Mouse (Mus musculus) B cell, adult 67 days (primary cell): ENCODE measurements around the gene Rdh9. TPM values are rescaled to one million over a fixed set of nuclear protein-coding genes. Genes with fewer than 3 reads are reported as not detected.

Source experiments
- total RNA-seq, 2 experiments: library from RNA; stranded (reverse); gene quantifications; 4 replicates each; pipeline ENCODE4 v1.2.4; 2023

Rdh9 gene
- total RNA-seq: under 1 TPM in 1 of 2 experiments, not detected in 1; 0.93 TPM

DNA sequence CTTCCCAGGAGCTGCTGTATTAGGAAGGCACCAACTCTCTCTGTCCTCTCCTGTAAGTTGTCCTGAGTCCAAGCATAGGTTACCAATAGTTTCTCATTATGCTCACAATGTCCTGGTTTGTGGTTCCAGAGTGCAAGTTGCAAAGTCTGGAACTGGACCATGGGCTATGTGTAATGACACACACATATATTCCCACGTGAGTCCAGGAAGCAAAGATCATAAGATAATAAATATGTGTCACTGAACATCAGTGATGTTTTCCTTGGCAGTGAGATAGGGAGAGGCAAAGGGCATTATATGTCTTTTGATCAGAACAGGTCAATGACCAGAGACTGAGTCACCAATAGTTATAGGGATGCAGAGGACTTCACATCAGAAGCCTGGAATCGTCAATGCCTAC, at the start of gene Rdh9:
Gene Rdh9, plus strand, starts transcription at position 376 of the 400 bp plus-strand sequence.

DNA sequence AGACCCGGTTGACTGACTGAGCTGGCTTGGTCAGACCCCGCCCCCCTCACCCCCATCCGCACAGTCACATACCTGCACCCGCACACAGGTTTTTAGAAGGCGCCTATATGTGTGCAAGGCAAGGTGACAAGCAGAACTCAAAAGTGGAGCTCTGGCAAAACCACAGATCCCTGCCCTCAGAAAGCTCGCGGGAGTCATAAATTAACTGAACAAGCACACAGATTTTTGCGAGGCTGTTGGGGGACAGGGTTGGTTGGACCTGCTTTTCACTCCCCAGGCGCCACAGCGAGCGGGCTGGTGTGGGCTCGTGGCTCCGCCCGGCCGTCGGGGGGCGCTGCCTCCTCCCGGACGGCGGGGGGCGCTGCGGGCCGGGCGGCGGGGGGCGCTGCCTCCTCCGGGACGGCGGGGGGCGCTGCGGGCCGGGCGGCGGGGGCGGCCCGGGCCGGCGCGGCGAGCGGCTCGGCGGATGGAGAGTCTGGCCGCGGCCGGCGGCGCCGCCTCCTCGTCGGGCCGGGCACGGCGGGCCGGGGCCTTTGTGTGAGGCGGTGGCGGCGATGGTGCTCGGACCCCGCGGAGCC, 37.0 kb upstream of the Rdh9 start, which contains the start of gene Zbtb39:
Gene Zbtb39, plus strand, starts transcription at position 456 of the 578 bp plus-strand sequence.

GRCm38 (mm10) chr10:127751548-127751947, 24.6 kb upstream of the Rdh9 start, which contains the start of gene Gpr182:
Gene Gpr182, minus strand, starts transcription at chr10:127751732.

DNA sequence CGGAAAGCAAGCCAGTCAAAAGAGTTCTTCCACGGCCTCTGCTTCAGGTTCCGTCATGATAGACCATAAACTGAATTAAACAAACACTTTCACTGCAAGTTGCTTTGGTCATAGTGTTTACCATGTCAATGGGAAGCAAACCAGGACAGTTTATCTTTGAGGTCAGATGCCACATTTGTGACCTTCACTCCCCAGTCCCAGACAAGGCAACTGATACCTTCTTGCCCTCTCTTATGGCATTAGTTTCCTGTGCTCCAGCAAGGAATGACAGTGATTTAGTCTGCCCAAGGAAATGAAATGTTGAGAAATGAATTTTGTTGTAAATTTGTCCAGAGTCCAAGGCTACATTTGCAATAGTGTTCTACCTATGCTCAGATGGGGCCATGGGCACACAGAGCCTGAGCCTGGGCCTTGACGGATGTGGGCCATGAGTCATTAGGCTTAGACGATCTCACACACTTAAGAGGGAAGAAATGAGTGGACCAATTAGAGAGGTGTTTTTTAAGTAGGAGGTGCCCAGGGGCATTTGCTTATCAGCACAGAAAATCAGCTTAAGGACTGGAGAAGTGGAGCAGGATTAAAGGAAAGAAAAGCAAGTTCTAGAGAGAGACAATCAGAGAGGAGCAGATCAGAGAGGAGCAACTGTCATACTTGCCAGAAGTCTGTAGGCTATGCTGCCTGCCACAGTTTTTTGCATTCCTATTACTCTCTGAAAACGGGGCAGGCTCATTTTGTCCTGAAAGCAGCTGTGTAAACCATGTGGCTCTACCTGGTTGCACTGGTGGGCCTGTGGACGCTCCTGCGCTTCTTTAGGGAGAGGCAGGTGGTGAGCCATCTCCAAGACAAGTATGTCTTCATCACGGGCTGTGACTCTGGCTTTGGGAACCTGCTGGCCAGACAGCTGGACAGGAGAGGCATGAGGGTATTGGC, 16.7 kb upstream of the Rdh9 start, which contains the start of the genes Rdh1 and Rdh16f1:
Gene Rdh1, plus strand, starts transcription at position 541 of the 930 bp plus-strand sequence.
Gene Rdh16f1, plus strand, starts transcription at position 607 of the 930 bp plus-strand sequence.

DNA sequence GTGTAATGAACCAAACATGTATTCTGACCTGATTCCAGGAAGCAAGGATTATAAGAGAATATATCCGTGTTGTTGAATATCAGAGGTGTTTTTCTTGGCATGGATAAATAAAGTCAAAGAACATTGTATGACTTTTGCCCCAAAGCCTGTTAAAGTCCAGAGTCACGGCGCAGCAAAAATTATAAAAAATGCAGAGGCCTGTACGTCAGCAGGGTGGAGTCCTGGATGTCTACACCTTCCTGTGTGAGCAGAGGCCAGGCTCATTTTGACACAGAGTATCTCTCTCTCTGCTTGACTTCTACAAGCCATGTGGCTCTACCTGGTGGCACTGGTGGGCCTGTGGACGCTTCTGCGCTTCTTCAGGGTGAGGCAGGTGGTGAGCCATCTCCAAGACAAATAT, 24.7 kb downstream of the Rdh9 start, which contains the start of gene Rdh16:
Gene Rdh16, plus strand, starts transcription at position 262 of the 400 bp plus-strand sequence.

Other genes starting within 250 kb of the Rdh9 start
- not detected for gene Nxph4, start 241.8 kb upstream of the Rdh9 start, total RNA-seq
- 1 to 10 TPM in 1 of 2 experiments, under 1 TPM in 1; 0.77 to 3.9 TPM for gene Lrp1, start 155.2 kb upstream of the Rdh9 start, total RNA-seq
- gene Stat6, start 133.4 kb upstream of the Rdh9 start, total RNA-seq: 100 to 1,000 TPM; 244 to 270 TPM
- gene Nemp1, start 109.5 kb upstream of the Rdh9 start, total RNA-seq: 10 to 100 TPM; 13.6 to 16.2 TPM
- gene Nab2, start 107.8 kb upstream of the Rdh9 start, total RNA-seq: 10 to 100 TPM; 34.3 to 45.4 TPM
- under 1 TPM in 1 of 2 experiments, not detected in 1; 0.15 TPM for gene Myo1a, start 71.2 kb upstream of the Rdh9 start, total RNA-seq
- not detected for gene Tac2, start 51.9 kb upstream of the Rdh9 start, total RNA-seq
- 10 to 100 TPM; 17.9 to 18.7 TPM for gene Zbtb39, start 36.8 kb upstream of the Rdh9 start, total RNA-seq
- not detected for gene Gpr182, start 24.7 kb upstream of the Rdh9 start, total RNA-seq
- gene Rdh1, start 16.7 kb upstream of the Rdh9 start, total RNA-seq: under 1 TPM; 0.17 to 0.27 TPM
- not detected for gene Rdh16f1, start 16.6 kb upstream of the Rdh9 start, total RNA-seq
- not detected for gene Rdh16, start 24.8 kb downstream of the Rdh9 start, total RNA-seq
- not detected for gene Rdh19, start 73.5 kb downstream of the Rdh9 start, total RNA-seq
- not detected for gene Rdh16f2, start 90.1 kb downstream of the Rdh9 start, total RNA-seq
- gene Rdh7, start 112.4 kb downstream of the Rdh9 start, total RNA-seq: not detected
- not detected for gene Sdr9c7, start 122.1 kb downstream of the Rdh9 start, total RNA-seq
- gene Hsd17b6, start 231.2 kb downstream of the Rdh9 start, total RNA-seq: not detected
- gene Prim1, start 238.8 kb downstream of the Rdh9 start, total RNA-seq: 10 to 100 TPM; 12.3 to 16.8 TPM